Mouse (Mus musculus): Measurements from ENCODE around the gene Gm8857. TPM values are rescaled to one million over a fixed set of nuclear protein-coding genes. Genes with fewer than 3 reads are reported as not detected.
"Not testable (repeated sequence)": the region's sequence is repeated elsewhere in the genome, so short reads cannot be mapped to it uniquely, and the experiment has no call there.

The Gm8857 gene
- polyA plus RNA-seq (2012; ENCODE audit: insufficient read depth, insufficient read length, missing spikeins), result not detected in 2 replicates

DNA sequence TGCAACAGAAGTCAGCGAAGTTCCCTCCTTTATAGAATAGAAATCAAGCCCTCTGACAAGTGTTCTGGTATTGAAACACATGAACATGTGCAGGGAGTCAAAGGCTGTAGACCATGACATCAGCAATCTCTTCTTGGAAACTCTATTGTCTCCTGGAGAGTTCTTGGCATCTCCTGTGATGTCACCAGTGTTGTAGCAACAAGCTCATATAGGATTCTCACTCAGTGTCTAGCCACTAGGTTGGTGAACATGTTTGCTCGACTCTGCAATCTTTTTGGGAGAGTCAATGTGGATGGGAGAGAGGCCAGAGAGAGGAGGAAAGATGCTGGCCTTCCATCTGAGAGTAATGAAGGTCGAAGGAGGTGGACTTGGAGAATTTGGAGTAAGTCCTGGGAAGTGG is at the start of gene Gm8857, which contains the start of gene Gm8871:
Gm8857 (plus strand) TSS at position 303 of the 400 bp plus-strand sequence.
Gm8871 (plus strand) TSS at position 301 of the 400 bp plus-strand sequence.
- not testable (repeated sequence) for H3K4me1 ChIP-seq (ENCODE audit: control insufficient read depth, insufficient read depth, insufficient read length, low read length); H3K27ac ChIP-seq (replicated peaks; ENCODE audit: low read depth, low read length); H3K4me3 ChIP-seq (ENCODE audit: insufficient read depth, low read depth, low read length)

DNA sequence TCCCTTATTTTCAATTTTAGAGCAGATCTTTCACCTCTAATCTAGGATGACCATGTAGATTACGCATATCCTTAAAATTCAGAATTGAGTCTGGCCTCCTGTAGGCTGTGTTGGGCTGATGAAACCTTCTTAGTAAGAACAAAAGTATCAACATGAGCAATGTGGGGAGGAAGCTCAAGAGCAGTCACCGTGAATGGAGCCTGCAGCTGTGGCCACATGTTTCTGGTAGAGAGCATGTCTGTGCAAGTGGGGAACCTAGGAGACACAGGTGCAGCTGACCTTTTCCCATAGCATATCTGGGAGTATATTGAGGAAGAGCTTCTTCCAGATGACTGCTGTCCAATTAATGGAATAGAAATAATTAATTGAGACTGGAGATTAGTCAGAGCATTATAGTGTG is 5.9 kb downstream of the Gm8857 start:
- H3K4me3 ChIP-seq (ENCODE audit: insufficient read depth, low read depth, low read length); H3K4me1 ChIP-seq (ENCODE audit: control insufficient read depth, insufficient read depth, insufficient read length, low read length); H3K27ac ChIP-seq (replicated peaks; ENCODE audit: low read depth, low read length): not testable (repeated sequence)

DNA sequence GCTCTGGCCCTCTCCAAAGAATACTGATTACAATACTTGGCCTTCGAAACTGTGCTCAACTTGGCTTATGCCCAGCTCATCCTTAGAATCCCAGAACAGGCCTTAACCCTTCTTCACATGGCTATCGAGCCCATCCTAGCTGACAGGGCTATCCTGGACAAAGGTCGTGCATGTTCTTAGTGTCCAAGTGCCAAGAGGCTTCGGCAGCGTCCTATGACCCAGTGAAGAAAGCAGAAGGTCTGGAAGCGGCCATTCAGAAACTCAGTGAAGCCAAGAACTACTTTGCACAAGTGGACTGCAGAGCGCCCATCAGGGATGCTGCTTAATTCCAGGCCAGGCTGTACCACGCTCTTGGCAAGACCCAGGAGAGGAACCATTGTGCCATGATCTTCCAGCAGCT is 10.4 kb downstream of the Gm8857 start:
- H3K4me3 ChIP-seq (ENCODE audit: insufficient read depth, low read depth, low read length); H3K4me1 ChIP-seq (ENCODE audit: control insufficient read depth, insufficient read depth, insufficient read length, low read length): not testable (repeated sequence)

More for the DNA sequence above, 10.4 kb downstream of the Gm8857 start:
- H3K27ac ChIP-seq (replicated peaks; ENCODE audit: low read depth, low read length), result not testable (repeated sequence)

Other genes with a start within 250 kb of the Gm8857 start
- not detected in 2 replicates for gene Gm8871, start within 50 bp of the Gm8857 start, polyA plus RNA-seq (2012; ENCODE audit: insufficient read depth, insufficient read length, missing spikeins)
- gene Gm8879, start 179.8 kb downstream of the Gm8857 start, polyA plus RNA-seq (2012; ENCODE audit: insufficient read depth, insufficient read length, missing spikeins), result not detected in 2 replicates
- not detected in 2 replicates for gene Gm5861, start 235.3 kb downstream of the Gm8857 start, polyA plus RNA-seq (2012; ENCODE audit: insufficient read depth, insufficient read length, missing spikeins)